Mouse (Mus musculus) macrophage (primary cell): ENCODE data around the gene Magix. TPM values are rescaled to one million over a fixed set of nuclear protein-coding genes. Genes with fewer than 3 reads are reported as not detected.

Experiments
- polyA plus RNA-seq: library from polyadenylated mRNA; stranded (reverse); fragments of 250-400 nt; gene quantifications from 3 replicates; pipeline ENCODE4 v1.2.4, GENCODE M21; 2018; ENCODE audit warnings: inconsistent platforms

Magix gene
- polyA plus RNA-seq, 1 experiment from 2014 or later = 0.14 TPM

Other genes starting within 250 kb of the Magix start
- gene Foxp3, start 107.6 kb downstream of the Magix start, polyA plus RNA-seq = 0.04 TPM in 1 of 3 replicates, not detected in the others
- 1.1 to 2.8 TPM (median 1.4 TPM) in 3 replicates for gene Ppp1r3f, start 107.0 kb downstream of the Magix start, polyA plus RNA-seq
- 18.2 to 30.9 TPM (median 28.2 TPM) in 3 replicates for gene Ccdc22, start 75.7 kb downstream of the Magix start, polyA plus RNA-seq
- gene Cacna1f, start 74.2 kb downstream of the Magix start, polyA plus RNA-seq = 0.09 to 0.16 TPM (median 0.15 TPM) in 3 replicates
- gene Syp, start 42.8 kb downstream of the Magix start, polyA plus RNA-seq = 0.78 to 1.6 TPM (median 1.4 TPM) in 3 replicates
- 3.0 to 3.4 TPM (median 3.2 TPM) in 3 replicates for gene Prickle3, start 24.0 kb downstream of the Magix start, polyA plus RNA-seq
- 83.8 to 185 TPM (median 133 TPM) in 3 replicates for gene Plp2, start 9.9 kb downstream of the Magix start, polyA plus RNA-seq
- gene Gpkow, start 15.9 kb upstream of the Magix start, polyA plus RNA-seq = 27.4 to 38.3 TPM (median 28.0 TPM) in 3 replicates
- 9.5 to 25.3 TPM (median 21.1 TPM) in 3 replicates for gene Wdr45, start 33.1 kb upstream of the Magix start, polyA plus RNA-seq
- gene Gm45208, start 41.0 kb upstream of the Magix start, polyA plus RNA-seq = not detected in 3 replicates
- gene Praf2, start 47.2 kb upstream of the Magix start, polyA plus RNA-seq = 7.2 to 12.3 TPM (median 7.3 TPM) in 3 replicates
- gene Ccdc120, start 69.7 kb upstream of the Magix start, polyA plus RNA-seq = 0.39 to 1.6 TPM (median 1.6 TPM) in 3 replicates
- gene Tfe3, start 81.3 kb upstream of the Magix start, polyA plus RNA-seq = 100 to 140 TPM (median 106 TPM) in 3 replicates
- 44.1 to 48.5 TPM (median 47.1 TPM) in 3 replicates for gene Gripap1, start 108.5 kb upstream of the Magix start, polyA plus RNA-seq
- gene Kcnd1, start 141.0 kb upstream of the Magix start, polyA plus RNA-seq = 0.03 to 0.06 TPM (median 0.04 TPM) in 3 replicates
- gene Otud5, start 160.1 kb upstream of the Magix start, polyA plus RNA-seq = 38.8 to 69.0 TPM (median 61.3 TPM) in 3 replicates
- gene Pim2, start 197.0 kb upstream of the Magix start, polyA plus RNA-seq = 1.5 to 2.0 TPM (median 1.6 TPM) in 3 replicates
- 10.3 to 26.7 TPM (median 19.8 TPM) in 3 replicates for gene Slc35a2, start 202.8 kb upstream of the Magix start, polyA plus RNA-seq
- 46.6 to 136 TPM (median 62.4 TPM) in 3 replicates for gene Pqbp1, start 218.0 kb upstream of the Magix start, polyA plus RNA-seq
- 7.5 to 12.2 TPM (median 10.3 TPM) in 3 replicates for gene Timm17b, start 218.1 kb upstream of the Magix start, polyA plus RNA-seq
- not detected in 3 replicates for gene Gm10491, start 226.6 kb upstream of the Magix start, polyA plus RNA-seq
- gene Gm10490, start 228.3 kb upstream of the Magix start, polyA plus RNA-seq = not detected in 3 replicates
- gene Pcsk1n, start 238.6 kb upstream of the Magix start, polyA plus RNA-seq = not detected in 3 replicates
- gene Eras, start 247.4 kb upstream of the Magix start, polyA plus RNA-seq = not detected in 3 replicates